30 mouse cellular contexts compared by ENCODE assay signal in the genomic region with DNA sequence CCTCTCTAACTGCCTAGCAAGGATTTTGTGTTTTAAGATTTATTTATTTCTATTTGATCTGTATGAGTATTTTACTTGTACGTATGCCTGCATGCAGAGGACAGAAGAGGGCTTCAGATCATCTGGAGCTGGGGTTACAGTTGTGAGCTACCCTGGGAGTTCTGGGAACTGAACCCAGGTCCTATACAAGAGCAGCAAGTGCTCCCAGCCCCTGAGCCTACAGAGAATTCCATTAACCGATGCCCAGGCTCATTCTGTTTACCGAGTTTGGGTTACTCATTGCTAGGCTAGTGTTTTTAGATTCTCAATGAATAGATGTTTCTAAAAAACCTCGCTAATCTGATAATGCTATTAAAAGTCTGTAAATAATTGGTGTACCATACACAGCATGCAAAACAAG.
A peak's percentile ranks its signal among the peaks of the same experiment; 100 is the strongest.
DNase-seq lines count a peak whose midpoint lies in the region; ATAC-seq and TF ChIP-seq lines count a peak whose summit lies in the region.
"Had no signal": no experiment of that assay in that cellular context is flagged by ENCODE, and none has a peak within 500 bp of the region (broad histone marks: within the 10 kb centered on the region; RNA-seq: fewer than 3 reads in every experiment).

No protein-coding gene starts in this region.

- no peaks in the 10 kb centered on the region for H3K27me3 ChIP-seq in heart, adult 2 months (ENCODE audit: control insufficient read depth, insufficient read depth, low read length)
- H3K27me3 ChIP-seq in heart, embryonic 11.5 days (ENCODE audit: control insufficient read depth, insufficient read depth, low read length), result no peaks in the 10 kb centered on the region
- H3K27me3 ChIP-seq in kidney, postnatal 0 days (ENCODE audit: insufficient read depth, low read length), result no peaks in the 10 kb centered on the region
- H3K27me3 ChIP-seq: CH12.LX; embryonic facial prominence, embryonic 13.5 days; embryonic facial prominence, embryonic 15.5 days; forebrain, embryonic 12.5 days; Patski had no signal

- H3K27ac ChIP-seq in gastrocnemius, adult 2 months, result peak overlapping the region; percentile 72
- H3K27ac ChIP-seq in heart, adult 2 months, result peak overlapping the region; percentile 19
- H3K27ac ChIP-seq in heart, embryonic 11.5 days (ENCODE audit: low read depth, low read length), result no peak overlapping the region
- no peak overlapping the region for H3K27ac ChIP-seq in kidney, postnatal 0 days
- H3K27ac ChIP-seq: embryonic facial prominence, embryonic 13.5 days; embryonic facial prominence, embryonic 15.5 days; forebrain, embryonic 10.5 days; forebrain, embryonic 12.5 days had no signal

- TF ChIP-seq POLR2A in heart, adult 2 months (IDR thresholded peaks at IDR 0.05; ENCODE audit: insufficient read depth, low read depth, low read length), result no peak

- H3K9me3 ChIP-seq in heart, embryonic 11.5 days (replicated peaks; ENCODE audit: control insufficient read depth, low read length), result no peaks in the 10 kb centered on the region
- H3K9me3 ChIP-seq in kidney, postnatal 0 days (replicated peaks; ENCODE audit: low read length), result no peaks in the 10 kb centered on the region
- H3K9me3 ChIP-seq: embryonic facial prominence, embryonic 13.5 days; embryonic facial prominence, embryonic 15.5 days; forebrain, embryonic 10.5 days; forebrain, embryonic 12.5 days; G1E had no signal

- TF ChIP-seq EP300 in heart, adult 2 months (IDR thresholded peaks at IDR 0.05; ENCODE audit: insufficient read depth, low read depth, low read length), result no peak

- 88% methylated on average over 4 of the region's 4 CpGs for WGBS in heart, adult 2 months
- 80% methylated on average over 4 of the region's 4 CpGs for WGBS in heart, embryonic 11.5 days (ENCODE audit: insufficient replicate concordance)
- WGBS in kidney, postnatal 0 days, result 73% methylated on average over 4 of the region's 4 CpGs

- H3K4me3 ChIP-seq in gastrocnemius, adult 2 months, result peak overlapping the region; percentile 59
- H3K4me3 ChIP-seq in heart, adult 2 months, result no peak overlapping the region
- no peak overlapping the region for H3K4me3 ChIP-seq in heart, embryonic 11.5 days (ENCODE audit: low read depth, low read length)
- no peak overlapping the region for H3K4me3 ChIP-seq in kidney, postnatal 0 days (replicated peaks; ENCODE audit: low read depth, low read length)
- H3K4me3 ChIP-seq: embryonic facial prominence, embryonic 13.5 days; embryonic facial prominence, embryonic 15.5 days; erythroblast, embryonic 14.5 days; forebrain, embryonic 10.5 days; forebrain, embryonic 12.5 days had no signal

- no peaks in the 10 kb centered on the region for H3K4me1 ChIP-seq in heart, adult 2 months (ENCODE audit: control insufficient read depth, insufficient read depth, low read length)
- no peaks in the 10 kb centered on the region for H3K4me1 ChIP-seq in heart, embryonic 11.5 days (ENCODE audit: control insufficient read depth, insufficient read depth, low read length)
- H3K4me1 ChIP-seq in kidney, postnatal 0 days (replicated peaks; ENCODE audit: insufficient read depth, low read length), result no peaks in the 10 kb centered on the region
- H3K4me1 ChIP-seq: embryonic facial prominence, embryonic 15.5 days had no signal

- H3K9ac ChIP-seq in heart, adult 2 months (ENCODE audit: low read depth, low read length), result no peak overlapping the region
- H3K9ac ChIP-seq in heart, embryonic 11.5 days (ENCODE audit: low read depth, low read length), result no peak overlapping the region
- no peak overlapping the region for H3K9ac ChIP-seq in kidney, postnatal 0 days (ENCODE audit: low read depth, low read length)
- H3K9ac ChIP-seq: embryonic facial prominence, embryonic 13.5 days; embryonic facial prominence, embryonic 15.5 days; forebrain, embryonic 12.5 days had no signal

- TF ChIP-seq CTCF in gastrocnemius, adult 2 months (IDR thresholded peaks at IDR 0.05), result no peak
- TF ChIP-seq CTCF in heart, adult 2 months (IDR thresholded peaks at IDR 0.05), result no peak
- TF ChIP-seq CTCF in kidney, postnatal 0 days (IDR thresholded peaks at IDR 0.05; ENCODE audit: low read depth), result no peak

- H3K4me2 ChIP-seq in heart, embryonic 11.5 days, result no peak overlapping the region
- no peak overlapping the region for H3K4me2 ChIP-seq in kidney, postnatal 0 days (ENCODE audit: low read length)
- H3K4me2 ChIP-seq: embryonic facial prominence, embryonic 13.5 days; embryonic facial prominence, embryonic 15.5 days; forebrain, embryonic 12.5 days had no signal

- no peak for ATAC-seq in heart, embryonic 11.5 days (replicated peaks; ENCODE audit: insufficient number of reproducible peaks, low FRiP score, low TSS enrichment)
- ATAC-seq in kidney, postnatal 0 days (replicated peaks; ENCODE audit: low FRiP score, low read depth), result 0 out of 2 replicates have a peak, but pooled peaks have one; percentile 33
- ATAC-seq: activated CD4-positive, CD25-positive, alpha-beta regulatory T cell, adult 4 months; CD4-positive, CD25-positive, alpha-beta regulatory T cell, adult 4 months; forebrain, embryonic 14.5 days; Patski had no signal

- no peak for DNase-seq in gastrocnemius, adult 2 months
- DNase-seq in gastrocnemius, postnatal 25 days, result no peak
- DNase-seq in heart, adult 2 months, result no peak
- peak; percentile 20 for DNase-seq in kidney, adult 9 months
- DNase-seq in kidney, adult 8-10 months, result no peak
- no peak for DNase-seq in kidney, postnatal 0 days (ENCODE audit: low spot score)
- no peak for DNase-seq in kidney, postnatal 4 days
- DNase-seq: adrenal gland, adult 8-10 months; adrenal gland, postnatal 14 days; adrenal gland, postnatal 36 days; B cell, adult 2 months; cerebellum, adult 11 months; cerebellum, adult 18-20 months; cerebellum, adult 8-10 months; cerebellum, adult 9-11 months; cerebellum, postnatal 14 days; cerebellum, postnatal 36 days; embryo, embryonic 11 days had no signal

- H3K36me3 ChIP-seq in heart, adult 2 months (ENCODE audit: control insufficient read depth, insufficient read depth, low read length), result no peaks in the 10 kb centered on the region
- H3K36me3 ChIP-seq in heart, embryonic 11.5 days (ENCODE audit: control insufficient read depth, insufficient read depth, low read length), result no peaks in the 10 kb centered on the region
- no peaks in the 10 kb centered on the region for H3K36me3 ChIP-seq in kidney, postnatal 0 days (ENCODE audit: insufficient read depth, low read length)
- H3K36me3 ChIP-seq: embryonic facial prominence, embryonic 13.5 days; embryonic facial prominence, embryonic 15.5 days; forebrain, embryonic 10.5 days; forebrain, embryonic 12.5 days; G1E had no signal

- H3K79me2 ChIP-seq in heart, adult 2 months (replicated peaks; ENCODE audit: control insufficient read depth, insufficient read depth, low read length), result no peaks in the 10 kb centered on the region

- intact Hi-C loops in gastrocnemius, adult 2 months (cut with DNase I), result no loop called here
- intact Hi-C loops in heart, adult 2 months (cut with DNase I), result no loop called here

Comparison
In these comparisons a context has a peak if more than half of its experiments do, and no peak if none do; other contexts are left out.
1. H3K27ac ChIP-seq: peak in gastrocnemius, adult 2 months (single experiment) and heart, adult 2 months (single experiment); none in heart, embryonic 11.5 days (single experiment) and kidney, postnatal 0 days (single experiment).